Mouse (Mus musculus) embryonic facial prominence, embryonic 15.5 days (tissue): ENCODE measurements around the gene Cog2. TPM values are rescaled to one million over a fixed set of nuclear protein-coding genes. Genes with fewer than 3 reads are reported as not detected.

Source experiments
- ATAC-seq: fragments of 200-750 bp; cut with Nextera tagmentation; 2 replicates; pipeline ENCODE4 v1.8.0; 2017; ENCODE audit warnings: low read depth, moderate TSS enrichment; ENCODE audit not compliant: insufficient number of reproducible peaks, low FRiP score, low TSS enrichment
- H3K27ac ChIP-seq: fragments of 300-500 bp; sonication (generic); replicated peaks from 2 replicates; pipeline ENCODE4 v1.5.1; 2015; ENCODE audit warnings: mild to moderate bottlenecking, inconsistent platforms
- H3K27me3 ChIP-seq: fragments of 300-500 bp; sonication (generic); 2 replicates; pipeline ENCODE4 v1.6.1; 2015; ENCODE audit warnings: inconsistent platforms
- H3K36me3 ChIP-seq: fragments of 300-500 bp; sonication (generic); 2 replicates; pipeline ENCODE4 v1.6.1; 2015; ENCODE audit warnings: mild to moderate bottlenecking, inconsistent platforms
- H3K4me1 ChIP-seq: fragments of 300-500 bp; sonication (generic); 2 replicates; pipeline ENCODE4 v1.6.1; 2015; ENCODE audit warnings: inconsistent platforms
- H3K4me2 ChIP-seq: fragments of 300-500 bp; sonication (generic); replicated peaks from 2 replicates; pipeline ENCODE4 v1.6.1; 2015; ENCODE audit warnings: mild to moderate bottlenecking, inconsistent platforms
- H3K4me3 ChIP-seq: fragments of 300-500 bp; sonication (generic); replicated peaks from 2 replicates; pipeline ENCODE4 v1.5.1; 2015; ENCODE audit warnings: mild to moderate bottlenecking, inconsistent platforms
- H3K9ac ChIP-seq: fragments of 300-500 bp; sonication (generic); 2 replicates; pipeline ENCODE4 v1.6.1; 2015; ENCODE audit warnings: inconsistent platforms
- H3K9me3 ChIP-seq: fragments of 300-500 bp; sonication (generic); replicated peaks from 2 replicates; pipeline ENCODE4 v1.6.1; 2016; ENCODE audit warnings: inconsistent platforms
- WGBS: fragments of 180-500 bp; shearing (Covaris S2); methylation state at CpG from one replicate; pipeline ENCODE4 v1.1.7; 2015; 5-methylcytosine and 5-hydroxymethylcytosine counted together
- polyA plus RNA-seq: library from polyadenylated mRNA; unstranded; fragments of >200 nt; fragmentation: Nextera tagmentation; extraction: Ambion mirVana; gene quantifications from 2 replicates; pipeline ENCODE4 v1.2.1, GENCODE M21; 2015

The Cog2 gene
- polyA plus RNA-seq, 1 experiment from 2014 or later, result 40.5 TPM

DNA sequence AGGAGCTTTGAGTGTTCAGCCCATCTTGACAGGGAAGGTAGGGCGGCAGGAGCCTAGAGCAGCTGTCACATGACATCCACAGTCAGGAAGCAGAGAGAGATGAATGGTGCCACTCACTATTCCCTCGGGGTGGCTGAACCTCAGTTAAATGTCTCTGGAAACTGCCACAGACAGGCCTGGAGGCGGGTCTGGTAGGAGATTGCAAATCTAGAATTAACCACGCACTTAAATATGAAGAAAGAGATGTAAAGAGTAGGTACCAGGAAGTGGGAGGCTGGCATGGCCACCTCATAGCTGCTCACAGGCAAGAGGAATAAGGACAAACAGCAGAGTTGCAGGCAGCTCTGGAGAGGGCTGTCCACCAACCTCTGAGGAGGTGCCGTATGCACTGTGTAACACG, 3.4 kb upstream of the Cog2 start:
- Histone ChIP-seq H3K36me3 (no peaks in the 10 kb centered on the region), H3K4me2 (no peak overlapping the region), H3K27ac (no peak overlapping the region), H3K4me3 (no peak overlapping the region), H3K9me3 (no peaks in the 10 kb centered on the region), H3K27me3 (peaks cover 5% of the 10 kb centered on the region; the same call in 1 of the 2 replicates), H3K9ac (no peak overlapping the region), H3K4me1 (peaks cover 14% of the 10 kb centered on the region)
- no peak for ATAC-seq
- 69% methylated on average over 6 of the region's 6 CpGs for WGBS

DNA sequence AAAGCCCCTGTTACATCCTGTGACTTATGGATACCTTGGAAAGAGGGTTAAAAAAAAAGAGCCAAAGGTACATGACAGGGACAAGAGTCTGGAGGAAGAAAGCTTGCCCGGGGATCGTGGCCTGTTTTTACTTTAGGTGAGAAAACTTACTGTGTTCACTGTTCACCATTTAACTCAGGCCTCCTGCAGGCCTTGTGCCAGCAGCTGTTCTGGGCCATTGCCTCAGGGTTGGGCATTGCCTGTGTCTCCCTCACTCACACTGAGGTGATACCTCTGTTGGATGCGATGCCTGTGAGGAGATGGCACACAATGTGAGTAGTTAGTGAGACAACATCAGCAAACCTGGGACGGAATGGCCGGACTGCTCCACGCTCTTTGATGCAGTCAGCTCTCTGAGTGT, 1.4 kb downstream of the Cog2 start:
- Histone ChIP-seq H3K9ac (no peak overlapping the region), H3K27ac (no peak overlapping the region), H3K27me3 (peaks cover 2% of the 10 kb centered on the region; the same call in 1 of the 2 replicates), H3K36me3 (peaks cover 15% of the 10 kb centered on the region), H3K4me2 (peak overlapping the region; percentile 72), H3K9me3 (no peaks in the 10 kb centered on the region), H3K4me1 (peaks cover 19% of the 10 kb centered on the region), H3K4me3 (peak overlapping the region; percentile 93)
- WGBS, result 93% methylated on average over 6 of the region's 6 CpGs
- no peak for ATAC-seq

DNA sequence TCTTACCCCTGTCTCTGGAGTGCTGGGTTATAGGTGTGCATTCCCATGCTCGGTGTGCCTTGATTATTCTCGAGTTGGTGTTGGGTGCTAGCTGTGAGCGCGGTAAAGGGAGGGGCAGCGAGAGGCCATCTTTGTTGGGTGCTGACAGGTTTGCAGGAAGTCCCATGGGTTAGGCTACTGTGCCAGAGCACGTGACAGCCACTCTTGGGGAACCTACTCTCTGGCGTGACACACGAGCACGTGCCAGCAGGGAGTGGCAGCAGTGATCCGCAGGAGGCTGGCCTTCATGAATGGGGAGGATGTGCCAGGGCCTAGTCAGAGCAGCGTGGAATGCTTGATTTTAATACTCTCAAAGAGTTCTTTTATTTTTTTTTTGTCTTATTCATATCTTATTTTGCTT, 5.7 kb downstream of the Cog2 start:
- 92% methylated on average over 11 of the region's 11 CpGs for WGBS
- Histone ChIP-seq H3K9ac (no peak overlapping the region), H3K27ac (no peak overlapping the region), H3K9me3 (no peaks in the 10 kb centered on the region), H3K4me3 (no peak overlapping the region), H3K27me3 (no peaks in the 10 kb centered on the region), H3K4me1 (peaks cover 14% of the 10 kb centered on the region), H3K36me3 (peaks cover 53% of the 10 kb centered on the region), H3K4me2 (no peak overlapping the region)
- ATAC-seq, result no peak

DNA sequence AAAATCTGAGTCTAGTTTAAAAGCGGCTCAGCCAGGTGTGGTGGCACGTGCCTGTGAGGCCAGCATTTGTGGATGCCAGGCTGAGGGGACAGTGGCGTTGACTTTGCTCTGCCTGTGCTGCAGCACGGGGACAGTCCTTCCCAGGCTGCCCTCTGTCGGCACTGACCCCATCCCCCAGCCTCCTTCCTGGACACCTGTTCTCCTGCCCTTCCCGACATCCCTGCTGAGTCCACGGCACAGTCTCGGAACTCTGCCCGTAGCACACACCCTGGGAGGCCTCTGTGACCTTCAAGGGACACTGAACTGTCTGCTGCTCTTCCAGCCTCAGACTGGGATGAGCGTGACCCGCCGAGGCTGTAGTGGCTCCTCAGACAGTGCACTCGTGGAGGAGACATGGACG, 9.5 kb downstream of the Cog2 start:
- H3K9me3 ChIP-seq, result no peaks in the 10 kb centered on the region
- H3K4me3 ChIP-seq, result no peak overlapping the region
- H3K9ac ChIP-seq, result no peak overlapping the region
- no peak overlapping the region for H3K4me2 ChIP-seq
- H3K27ac ChIP-seq, result no peak overlapping the region
- peaks cover 87% of the 10 kb centered on the region for H3K36me3 ChIP-seq
- H3K27me3 ChIP-seq, result no peaks in the 10 kb centered on the region
- ATAC-seq, result no peak
- 86% methylated on average over 14 of the region's 14 CpGs for WGBS
- H3K4me1 ChIP-seq, result no peaks in the 10 kb centered on the region

DNA sequence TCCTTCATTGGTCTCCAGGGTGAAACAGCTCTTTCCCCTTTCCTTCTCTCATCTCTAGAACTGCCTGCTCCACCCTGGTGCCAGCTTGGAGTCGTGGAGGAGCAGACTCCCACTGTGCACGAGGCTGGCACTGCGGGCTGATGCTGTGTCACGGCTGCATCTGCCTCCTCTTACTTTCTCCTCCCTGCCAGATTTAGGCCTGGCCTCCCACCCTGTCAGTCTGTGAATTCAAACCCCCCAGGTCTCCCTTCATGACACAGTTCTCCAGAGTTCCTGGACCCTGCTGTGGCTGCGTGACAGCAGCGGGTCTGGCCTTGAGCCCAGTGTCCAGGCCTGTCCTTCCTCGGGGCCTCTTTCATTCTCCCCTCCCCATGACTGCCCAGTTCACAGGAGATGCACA, 10.0 kb downstream of the Cog2 start:
- no peaks in the 10 kb centered on the region for H3K4me1 ChIP-seq
- WGBS, result 90% methylated on average over 7 of the region's 7 CpGs
- H3K4me2 ChIP-seq, result no peak overlapping the region
- ATAC-seq, result no peak
- no peak overlapping the region for H3K9ac ChIP-seq
- H3K27me3 ChIP-seq, result no peaks in the 10 kb centered on the region
- peaks cover 89% of the 10 kb centered on the region for H3K36me3 ChIP-seq
- H3K9me3 ChIP-seq, result no peaks in the 10 kb centered on the region
- no peak overlapping the region for H3K4me3 ChIP-seq
- no peak overlapping the region for H3K27ac ChIP-seq

DNA sequence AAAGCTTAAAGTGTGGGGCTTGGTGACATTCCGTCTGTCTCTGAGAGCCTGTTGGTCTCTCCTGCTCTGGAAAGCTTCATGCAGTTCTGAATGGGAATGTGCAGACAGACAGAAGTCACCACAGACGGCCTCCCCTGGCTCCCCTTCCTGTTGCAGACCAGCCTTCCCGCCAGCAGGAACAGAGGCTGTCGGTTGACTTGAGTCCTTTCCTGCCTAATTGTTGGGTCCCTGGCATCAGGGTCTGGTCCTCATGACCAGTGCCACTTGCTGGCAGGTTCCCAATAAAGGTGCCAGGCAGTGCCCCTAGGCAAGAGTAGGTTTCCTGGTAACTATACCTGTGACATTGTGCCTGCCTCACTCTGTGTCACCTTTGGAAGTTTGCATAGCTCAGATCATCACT, 10.4 kb downstream of the Cog2 start:
- Histone ChIP-seq H3K27ac (no peak overlapping the region), H3K36me3 (peaks cover 89% of the 10 kb centered on the region), H3K4me1 (no peaks in the 10 kb centered on the region), H3K9ac (no peak overlapping the region), H3K9me3 (no peaks in the 10 kb centered on the region), H3K4me2 (no peak overlapping the region), H3K4me3 (no peak overlapping the region), H3K27me3 (no peaks in the 10 kb centered on the region)
- ATAC-seq, result no peak
- WGBS, result 87% methylated on average over 4 of the region's 4 CpGs

DNA sequence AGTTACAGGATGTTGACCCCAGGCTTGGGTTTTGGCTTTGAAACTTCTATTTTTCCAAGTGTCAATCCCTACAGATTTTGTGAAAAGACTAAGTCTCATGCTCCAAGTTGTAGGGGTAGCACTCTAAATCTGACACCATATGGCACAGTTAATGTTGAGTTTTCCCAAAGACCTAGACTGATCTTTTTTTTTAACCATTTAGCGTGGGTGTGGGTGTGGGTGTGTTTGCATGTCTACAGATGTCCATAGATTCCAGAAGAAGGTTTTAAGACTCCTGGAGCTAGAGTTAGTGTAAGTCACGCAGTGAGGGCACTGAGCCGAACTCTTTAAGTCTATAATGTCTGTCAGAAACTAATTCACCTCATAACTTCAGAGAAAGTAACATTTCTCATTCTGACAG, 12.1 kb downstream of the Cog2 start:
- no peaks in the 10 kb centered on the region for H3K9me3 ChIP-seq
- H3K4me1 ChIP-seq, result no peaks in the 10 kb centered on the region
- H3K27ac ChIP-seq, result no peak overlapping the region
- H3K27me3 ChIP-seq, result no peaks in the 10 kb centered on the region
- no peak overlapping the region for H3K4me3 ChIP-seq
- no peak for ATAC-seq
- peaks cover 86% of the 10 kb centered on the region for H3K36me3 ChIP-seq
- H3K4me2 ChIP-seq, result no peak overlapping the region
- 94% methylated on average over 3 of the region's 3 CpGs for WGBS
- H3K9ac ChIP-seq, result no peak overlapping the region

DNA sequence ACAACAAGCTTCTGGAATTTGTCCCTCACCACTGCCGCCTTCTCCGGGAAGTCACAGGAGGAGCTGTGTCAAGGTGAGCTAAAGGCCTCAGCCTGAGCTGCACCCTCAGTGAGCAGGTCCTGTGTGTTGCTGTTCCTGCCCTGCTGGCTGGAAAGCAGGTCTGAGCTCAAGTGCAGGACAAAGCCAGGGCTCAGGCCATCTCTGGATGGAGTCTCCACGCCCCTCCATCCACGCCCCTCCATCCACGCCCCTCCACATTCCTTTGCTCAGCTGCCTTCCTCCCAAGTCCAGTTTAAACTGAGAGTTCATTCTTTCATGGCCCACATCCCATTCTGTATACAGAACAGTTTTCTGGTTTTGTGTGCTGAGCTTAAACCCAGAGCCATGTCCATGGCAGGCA, 14.9 kb downstream of the Cog2 start:
- no peak overlapping the region for H3K4me3 ChIP-seq
- peaks cover 91% of the 10 kb centered on the region for H3K36me3 ChIP-seq
- no peak overlapping the region for H3K27ac ChIP-seq
- no peaks in the 10 kb centered on the region for H3K27me3 ChIP-seq
- ATAC-seq, result 0 out of 2 replicates have a peak, but pooled peaks have one; percentile 15
- no peak overlapping the region for H3K4me2 ChIP-seq
- no peaks in the 10 kb centered on the region for H3K4me1 ChIP-seq
- no peaks in the 10 kb centered on the region for H3K9me3 ChIP-seq
- 90% methylated on average over 5 of the region's 5 CpGs for WGBS
- H3K9ac ChIP-seq, result no peak overlapping the region

DNA sequence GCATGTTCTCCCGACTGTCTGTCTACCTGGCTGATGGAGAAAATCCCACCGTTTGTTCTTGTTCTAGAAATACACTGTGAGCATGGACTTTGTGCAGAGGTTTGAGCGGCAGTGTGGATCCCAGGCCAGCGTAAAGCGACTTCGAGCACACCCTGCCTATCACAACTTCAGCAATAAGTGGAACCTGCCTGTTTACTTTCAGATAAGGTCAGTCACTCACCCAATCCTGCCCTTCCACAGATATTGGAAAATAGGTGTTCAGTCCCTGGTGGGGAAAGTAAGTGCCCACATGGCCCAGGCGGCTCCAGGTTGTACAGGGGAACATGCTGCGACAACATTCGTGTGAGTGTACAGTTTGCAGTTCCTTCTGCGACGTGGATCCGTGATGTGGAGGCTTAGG, 20.3 kb downstream of the Cog2 start:
- Histone ChIP-seq H3K4me3 (no peak overlapping the region), H3K4me1 (no peaks in the 10 kb centered on the region), H3K4me2 (no peak overlapping the region), H3K9ac (no peak overlapping the region), H3K27ac (no peak overlapping the region), H3K36me3 (peaks cover 94% of the 10 kb centered on the region), H3K27me3 (no peaks in the 10 kb centered on the region), H3K9me3 (no peaks in the 10 kb centered on the region)
- ATAC-seq, result no peak
- 94% methylated on average over 12 of the region's 12 CpGs for WGBS

DNA sequence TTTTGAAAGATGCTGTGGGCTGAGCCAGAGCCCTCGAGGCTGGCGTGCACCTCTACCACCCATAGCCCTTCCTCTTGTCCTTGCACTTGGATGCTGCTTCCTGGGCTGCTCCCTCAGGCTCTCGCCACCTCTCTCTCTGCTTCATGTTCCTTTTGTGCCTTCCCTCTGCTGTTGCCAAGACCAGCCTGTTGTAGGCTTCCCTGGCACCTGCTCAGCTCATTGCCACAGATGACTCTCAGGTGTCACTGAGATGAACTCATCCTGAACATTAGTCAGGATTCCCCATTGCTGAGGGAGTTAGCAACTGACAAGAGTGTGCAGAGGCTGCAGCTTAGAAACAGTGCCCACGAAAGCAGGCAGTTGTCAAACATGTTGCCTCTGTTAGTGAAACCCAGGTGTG, 21.4 kb downstream of the Cog2 start:
- Histone ChIP-seq H3K4me1 (no peaks in the 10 kb centered on the region), H3K4me2 (no peak overlapping the region), H3K4me3 (no peak overlapping the region), H3K36me3 (peaks cover 96% of the 10 kb centered on the region), H3K27me3 (no peaks in the 10 kb centered on the region), H3K27ac (no peak overlapping the region), H3K9me3 (no peaks in the 10 kb centered on the region), H3K9ac (no peak overlapping the region)
- WGBS, result 97% methylated on average over 4 of the region's 4 CpGs
- no peak for ATAC-seq

DNA sequence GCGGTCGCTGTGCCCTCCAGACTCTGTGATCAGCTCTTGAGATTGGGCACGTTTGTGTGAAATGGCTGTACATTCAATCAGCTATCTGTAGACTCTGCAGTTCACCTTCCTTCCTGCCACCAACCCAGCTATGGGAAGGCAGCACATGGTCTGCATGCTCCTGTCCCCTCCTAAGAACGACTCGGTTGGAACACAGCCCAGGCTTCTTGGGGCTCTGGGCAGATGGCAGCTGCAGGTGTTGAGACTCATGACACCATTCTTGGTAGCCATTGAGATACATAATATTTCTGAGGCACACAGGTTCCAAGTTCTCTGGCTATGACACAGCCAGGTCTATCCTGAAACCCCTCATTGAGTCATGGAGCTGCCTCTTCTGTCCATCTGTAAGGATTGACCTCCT, 22.7 kb downstream of the Cog2 start:
- H3K4me1 ChIP-seq, result no peaks in the 10 kb centered on the region
- no peaks in the 10 kb centered on the region for H3K27me3 ChIP-seq
- no peak overlapping the region for H3K9ac ChIP-seq
- no peak overlapping the region for H3K4me3 ChIP-seq
- H3K36me3 ChIP-seq, result peaks cover 98% of the 10 kb centered on the region
- no peak for ATAC-seq
- no peak overlapping the region for H3K4me2 ChIP-seq
- no peak overlapping the region for H3K27ac ChIP-seq
- 93% methylated on average over 5 of the region's 5 CpGs for WGBS
- H3K9me3 ChIP-seq, result no peaks in the 10 kb centered on the region

DNA sequence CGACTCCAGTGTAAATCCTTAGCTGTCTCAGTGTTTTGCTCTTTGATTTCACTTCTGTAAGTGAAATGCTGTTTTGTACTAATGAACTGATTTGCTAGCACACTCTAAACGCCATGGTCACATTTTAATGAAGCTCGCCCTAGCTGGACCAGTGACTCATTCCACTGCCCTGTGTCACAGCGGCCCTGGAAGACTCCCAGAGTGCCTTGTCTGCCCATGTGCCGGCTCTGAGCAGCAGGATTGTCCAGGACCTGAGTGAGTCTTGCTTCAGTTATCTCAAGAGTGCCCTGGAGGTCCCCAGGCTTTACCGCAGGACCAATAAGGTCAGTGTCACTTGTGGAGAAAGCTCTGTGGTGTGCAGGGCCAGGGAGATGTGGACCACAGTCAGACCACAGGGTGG, 25.8 kb downstream of the Cog2 start:
- no peak overlapping the region for H3K4me2 ChIP-seq
- H3K27ac ChIP-seq, result no peak overlapping the region
- no peaks in the 10 kb centered on the region for H3K9me3 ChIP-seq
- H3K36me3 ChIP-seq, result peaks cover 97% of the 10 kb centered on the region
- no peak overlapping the region for H3K4me3 ChIP-seq
- no peaks in the 10 kb centered on the region for H3K27me3 ChIP-seq
- no peak for ATAC-seq
- H3K9ac ChIP-seq, result no peak overlapping the region
- 92% methylated on average over 6 of the region's 6 CpGs for WGBS
- no peaks in the 10 kb centered on the region for H3K4me1 ChIP-seq
